Mouse (Mus musculus) thymus, adult 2 months (tissue): ENCODE measurements around the gene Susd1. TPM values are rescaled to one million over a fixed set of nuclear protein-coding genes. Genes with fewer than 3 reads are reported as not detected.

Experiments
- DNase-seq: peaks from one replicate; pipeline ENCODE4 v3.0.0; 2021
- H3K27ac ChIP-seq: fragments of 200-500 bp; 2 replicates; pipeline ENCODE4 v1.5.1; 2012; ENCODE audit warnings: low read length, control low read depth; ENCODE audit not compliant: control insufficient read depth, insufficient read depth
- H3K27me3 ChIP-seq: fragments of 200-500 bp; 2 replicates; pipeline ENCODE4 v1.6.1; 2012; ENCODE audit warnings: mild to moderate bottlenecking, low read length, moderate library complexity, mixed read lengths; ENCODE audit not compliant: control insufficient read depth, insufficient read depth
- H3K36me3 ChIP-seq: fragments of 200-500 bp; 2 replicates; pipeline ENCODE4 v1.6.1; 2012; ENCODE audit warnings: mild to moderate bottlenecking, low read length, moderate library complexity; ENCODE audit not compliant: control insufficient read depth, insufficient read depth
- H3K4me1 ChIP-seq: fragments of 200-500 bp; replicated peaks from 2 replicates; pipeline ENCODE4 v1.6.1; 2012; ENCODE audit warnings: low read length; ENCODE audit not compliant: control insufficient read depth, insufficient read depth
- H3K4me3 ChIP-seq: fragments of 200-500 bp; 2 replicates; pipeline ENCODE4 v1.5.1; 2012; ENCODE audit warnings: mild to moderate bottlenecking, low read length, control low read depth, moderate library complexity; ENCODE audit not compliant: control insufficient read depth, insufficient read depth
- CTCF ChIP-seq: fragments of 200-500 bp; IDR thresholded peaks from 2 replicates; pipeline ENCODE4 v1.5.1; 2012; ENCODE audit warnings: mild to moderate bottlenecking, control low read depth, low read length, moderate library complexity, borderline replicate concordance; ENCODE audit not compliant: control insufficient read depth, poor library complexity, insufficient read depth; ENCODE audit errors: extremely low read depth
- POLR2A ChIP-seq: fragments of 200-500 bp; IDR thresholded peaks from 2 replicates; pipeline ENCODE4 v1.6.1; 2012; ENCODE audit warnings: mild to moderate bottlenecking, low read length, control low read depth, moderate library complexity; ENCODE audit not compliant: control insufficient read depth, poor library complexity, insufficient read depth; ENCODE audit errors: extremely low read depth
- WGBS: fragments of 180-500 bp; shearing (Covaris S2); methylation state at CpG from one replicate; pipeline ENCODE4 v1.1.7; 2018; 5-methylcytosine and 5-hydroxymethylcytosine counted together
- polyA plus RNA-seq: library from polyadenylated mRNA; depleted of rRNA; stranded (reverse); fragments of >200 nt; gene quantifications from 2 replicates; pipeline ENCODE4 v1.2.3, GENCODE M21; 2012

Susd1 gene
- polyA plus RNA-seq, 1 experiment = 22.0 TPM

GRCm38 (mm10) chr4:59374271-59374938 is 64.0 kb downstream of the Susd1 start:
- TF ChIP-seq CTCF (no peak), POLR2A (no peak)
- H3K4me1 ChIP-seq = 0 out of 2 replicates have a peak, but pooled peaks cover 7% of the 10 kb centered on the region
- H3K36me3 ChIP-seq = no peaks in the 10 kb centered on the region
- H3K27me3 ChIP-seq = no peaks in the 10 kb centered on the region
- DNase-seq = no peak
- no peak overlapping the region for H3K4me3 ChIP-seq
- 92% methylated on average over 10 of the region's 10 CpGs for WGBS
- no peak overlapping the region for H3K27ac ChIP-seq

- Histone ChIP-seq H3K36me3 (no peaks in the 10 kb centered on the region), H3K27ac (no peak overlapping the region), H3K4me3 (no peak overlapping the region), H3K27me3 (no peaks in the 10 kb centered on the region), H3K4me1 (0 out of 2 replicates have a peak, but pooled peaks cover 7% of the 10 kb centered on the region)
- TF ChIP-seq CTCF (no peak), POLR2A (no peak)
- 73% methylated on average over 5 of the region's 5 CpGs for WGBS
- no peak for DNase-seq
These were observed 65.8 kb downstream of the Susd1 start for GRCm38 (mm10) chr4:59372546-59373157.

GRCm38 (mm10) chr4:59371910-59372309 is 66.5 kb downstream of the Susd1 start:
- 84% methylated on average over 5 of the region's 5 CpGs for WGBS
- Histone ChIP-seq H3K27ac (no peak overlapping the region), H3K4me1 (0 out of 2 replicates have a peak, but pooled peaks cover 7% of the 10 kb centered on the region), H3K27me3 (no peaks in the 10 kb centered on the region), H3K4me3 (no peak overlapping the region), H3K36me3 (no peaks in the 10 kb centered on the region)
- TF ChIP-seq CTCF (no peak), POLR2A (no peak)
- no peak for DNase-seq

- no peak for DNase-seq
- WGBS = 99% methylated on average over 2 of the region's 2 CpGs
- H3K27ac ChIP-seq = no peak overlapping the region
- 0 out of 2 replicates have a peak, but pooled peaks cover 7% of the 10 kb centered on the region for H3K4me1 ChIP-seq
- no peaks in the 10 kb centered on the region for H3K27me3 ChIP-seq
- no peaks in the 10 kb centered on the region for H3K36me3 ChIP-seq
- TF ChIP-seq POLR2A (no peak), CTCF (no peak)
- H3K4me3 ChIP-seq = no peak overlapping the region
These were observed 68.5 kb downstream of the Susd1 start for GRCm38 (mm10) chr4:59369941-59370340.

- no peak for DNase-seq
- WGBS = 67% methylated on average over 9 of the region's 9 CpGs
- Histone ChIP-seq H3K27me3 (no peaks in the 10 kb centered on the region), H3K4me3 (no peak overlapping the region), H3K36me3 (no peaks in the 10 kb centered on the region), H3K4me1 (peaks cover 10% of the 10 kb centered on the region), H3K27ac (no peak overlapping the region)
- TF ChIP-seq POLR2A (no peak), CTCF (no peak)
These were observed 70.3 kb downstream of the Susd1 start for GRCm38 (mm10) chr4:59368118-59368517.

GRCm38 (mm10) chr4:59366206-59366605 is 72.2 kb downstream of the Susd1 start:
- Histone ChIP-seq H3K27me3 (no peaks in the 10 kb centered on the region), H3K4me1 (peaks cover 3% of the 10 kb centered on the region), H3K27ac (no peak overlapping the region), H3K4me3 (no peak overlapping the region), H3K36me3 (no peaks in the 10 kb centered on the region)
- no peak for DNase-seq
- 66% methylated on average over 9 of the region's 9 CpGs for WGBS
- no peak for TF ChIP-seq CTCF
- no peak for TF ChIP-seq POLR2A

GRCm38 (mm10) chr4:59365571-59365970 is 72.9 kb downstream of the Susd1 start:
- WGBS = 97% methylated on average over 12 of the region's 12 CpGs
- Histone ChIP-seq H3K4me1 (peaks cover 3% of the 10 kb centered on the region), H3K36me3 (no peaks in the 10 kb centered on the region)

More at GRCm38 (mm10) chr4:59365571-59365970, 72.9 kb downstream of the Susd1 start:
- no peak for DNase-seq
- no peak overlapping the region for H3K4me3 ChIP-seq
- no peak for TF ChIP-seq CTCF
- no peak for TF ChIP-seq POLR2A
- H3K27me3 ChIP-seq = no peaks in the 10 kb centered on the region
- no peak overlapping the region for H3K27ac ChIP-seq
